Mouse (Mus musculus) left cerebral cortex, adult 18-20 months (tissue): ENCODE measurements around the gene Tyw3. TPM values are rescaled to one million over a fixed set of nuclear protein-coding genes. Genes with fewer than 3 reads are reported as not detected.
"Not testable (repeated sequence)": the region's sequence is repeated elsewhere in the genome, so short reads cannot be mapped to it uniquely, and the experiment has no call there.

Experiments used
- DNase-seq, 2 experiments: peaks; one replicate each; pipeline ENCODE4 v3.0.0; 2021 to 2022; ENCODE audit warnings: low spot score in 2 of 2, mixed read lengths in 1 of 2
- long read RNA-seq, 2 experiments: library from polyadenylated mRNA; stranded (forward); transcript quantifications; one replicate each; pipeline ENCODE4 v2.0.0; 2021
- total RNA-seq, 2 experiments: library from RNA; stranded (reverse); gene quantifications; 2 replicates each; pipeline ENCODE4 v1.2.3; 2021

Tyw3 gene
- total RNA-seq = 10 to 100 TPM; 13.5 to 13.6 TPM
- long read RNA-seq, experiment 1, full-length matches to known transcripts = 12 of 15 reads
- long read RNA-seq, experiment 1, partial matches to known transcripts = 1 of 15 reads
- long read RNA-seq, experiment 1, other reads (novel, unspliced or antisense) = 2 of 15 reads
- long read RNA-seq, experiment 2, full-length matches to known transcripts = 5 of 9 reads
- long read RNA-seq, experiment 2, partial matches to known transcripts = 1 of 9 reads
- long read RNA-seq, experiment 2, other reads (novel, unspliced or antisense) = 3 of 9 reads

DNA sequence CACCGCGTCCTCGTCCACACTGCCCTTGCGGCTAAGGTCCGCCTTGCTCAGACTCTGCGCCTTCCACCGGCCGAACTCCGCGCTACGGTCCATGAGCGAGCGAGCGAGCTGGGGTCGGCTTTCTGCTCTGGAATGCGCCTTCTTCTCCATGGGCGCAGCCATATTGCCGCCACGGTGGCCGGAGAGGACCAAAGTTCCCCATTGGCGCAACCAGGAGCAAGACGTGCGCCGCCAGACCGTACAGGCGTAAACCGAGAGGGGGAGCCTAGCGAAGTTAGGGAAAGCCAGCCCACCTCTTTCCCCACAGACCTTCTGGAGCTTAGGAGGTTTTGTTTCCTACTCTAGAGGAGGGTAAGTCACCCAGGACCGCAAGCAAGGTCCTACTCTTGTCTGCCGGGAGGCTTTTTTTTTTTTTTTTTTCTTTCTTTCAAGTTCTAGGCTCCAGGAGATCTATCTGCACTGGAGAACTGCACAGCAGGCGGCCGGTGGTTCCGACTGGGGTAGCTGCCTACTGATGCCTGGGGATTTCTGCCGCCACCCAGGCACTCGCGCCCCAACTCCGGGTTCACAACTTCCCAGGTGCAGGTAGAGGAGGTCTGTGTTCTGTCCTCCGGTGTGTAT lies at the start of gene Tyw3:
Gene Tyw3, minus strand, starts transcription at position 171 of the 621 bp plus-strand sequence.
- DNase-seq = peak; percentile 98 to 100

DNA sequence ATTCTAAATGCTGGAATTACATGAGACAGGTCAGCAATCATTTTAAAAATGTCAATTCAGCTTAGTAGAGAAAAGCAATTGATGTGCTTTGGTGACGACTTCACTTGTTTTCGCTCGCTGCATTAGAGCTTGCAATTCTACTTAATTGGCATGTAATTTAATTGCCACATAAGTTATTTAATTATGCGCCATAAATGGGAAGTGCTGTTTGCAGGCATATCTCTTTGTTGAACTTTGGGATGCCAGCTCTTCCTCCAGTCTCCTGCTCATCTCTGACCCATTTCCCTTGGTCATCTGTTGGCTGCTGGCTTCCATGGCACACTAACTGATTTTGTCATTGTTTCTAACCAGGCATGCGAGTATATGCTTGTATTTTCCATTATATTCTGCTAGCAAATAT lies 36.2 kb upstream of the Tyw3 start:
- DNase-seq = no peak

DNA sequence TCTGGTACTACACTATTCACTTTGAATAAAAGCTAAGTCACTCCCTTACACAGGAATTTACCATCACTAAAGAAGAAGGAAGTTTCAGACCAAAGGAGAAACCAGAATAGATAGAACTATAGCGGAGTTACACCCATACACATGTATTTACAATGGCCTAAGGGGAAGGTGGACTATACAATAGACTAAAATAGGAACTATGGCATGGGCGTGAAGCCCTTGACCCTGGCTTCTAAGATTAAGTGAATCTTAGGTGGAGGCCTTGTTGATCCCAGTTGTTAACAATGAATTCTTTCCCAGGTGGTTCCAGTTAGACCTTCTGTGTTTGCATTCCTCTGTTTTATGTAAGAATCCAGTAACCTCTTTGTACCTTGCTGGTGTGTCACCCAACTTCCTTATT lies 34.4 kb upstream of the Tyw3 start:
- DNase-seq = not testable (repeated sequence)

DNA sequence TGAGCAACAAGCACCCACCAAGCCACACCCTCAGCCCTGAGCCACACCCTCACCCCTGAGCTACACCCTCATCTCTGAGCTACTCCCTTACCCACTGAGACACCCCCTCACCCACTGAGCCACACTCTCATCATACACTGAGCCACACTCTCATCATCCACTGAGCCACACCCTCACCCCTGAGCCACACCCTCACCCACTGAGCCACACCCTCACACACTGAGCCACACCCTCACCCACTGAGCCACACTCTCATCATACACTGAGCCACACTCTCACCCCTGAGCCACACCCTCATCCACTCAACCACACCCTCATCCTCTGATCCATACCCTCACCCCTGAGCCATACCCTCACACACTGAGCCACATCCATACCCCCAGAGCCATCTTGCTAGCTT lies 31.4 kb upstream of the Tyw3 start:
- DNase-seq = no peak

DNA sequence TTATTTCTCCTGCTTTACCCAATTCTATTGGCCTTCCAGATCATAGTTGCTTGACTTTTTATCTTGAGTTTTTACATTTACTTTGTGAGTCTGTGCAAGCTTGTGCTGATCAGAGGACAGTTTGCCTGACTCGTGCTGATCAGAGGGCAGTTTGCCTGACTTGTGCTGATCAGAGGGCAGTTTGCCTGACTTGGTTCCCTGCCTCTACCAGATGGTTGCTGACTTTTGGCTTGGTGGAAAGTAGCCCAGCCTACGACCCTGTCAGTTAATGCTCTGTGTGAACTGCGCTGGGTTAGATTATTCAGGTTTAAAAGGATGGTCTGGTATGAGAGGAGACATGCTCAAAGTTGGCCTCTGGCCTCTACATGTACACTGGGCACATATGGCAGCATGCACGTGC lies 19.2 kb upstream of the Tyw3 start:
- DNase-seq = no peak

DNA sequence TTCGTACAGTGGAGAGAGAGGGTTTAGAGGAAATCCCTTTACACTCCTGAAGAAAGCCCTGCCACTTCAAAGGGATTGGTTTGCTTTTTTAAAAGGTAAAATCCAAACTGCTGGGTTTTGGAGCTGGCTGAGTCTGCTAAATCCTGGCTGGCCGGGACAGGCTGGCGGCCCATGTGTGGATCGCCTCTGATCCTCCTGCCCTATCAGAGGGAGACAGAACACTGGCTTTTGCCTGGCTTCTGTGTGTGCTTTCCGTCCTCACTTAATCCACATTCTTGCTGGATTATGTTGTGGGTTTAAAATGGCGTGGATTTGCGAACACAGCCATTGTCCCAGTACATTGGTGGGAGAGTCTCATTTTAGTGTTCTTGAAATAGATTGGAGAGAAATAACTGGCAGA lies 18.4 kb upstream of the Tyw3 start:
- no peak for DNase-seq

DNA sequence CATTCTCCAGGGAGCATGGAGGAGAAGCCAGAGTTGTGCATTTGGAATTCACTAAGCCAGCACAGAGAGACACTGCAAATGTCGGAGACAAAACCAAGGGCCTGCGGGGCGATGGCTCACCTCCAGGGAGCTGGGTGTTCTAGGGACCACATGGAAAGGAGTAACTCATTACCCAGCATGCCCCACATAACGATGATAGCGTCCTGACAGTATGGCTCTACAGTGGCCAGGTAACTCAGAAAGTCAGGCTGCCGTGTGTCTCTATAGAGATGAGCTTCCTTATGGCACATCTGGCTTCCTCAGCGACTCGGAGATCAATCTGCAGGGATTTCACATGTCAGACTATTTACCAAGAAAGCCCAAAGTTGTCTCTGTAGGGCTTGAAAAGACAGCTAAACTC lies 17.9 kb upstream of the Tyw3 start:
- no peak for DNase-seq

DNA sequence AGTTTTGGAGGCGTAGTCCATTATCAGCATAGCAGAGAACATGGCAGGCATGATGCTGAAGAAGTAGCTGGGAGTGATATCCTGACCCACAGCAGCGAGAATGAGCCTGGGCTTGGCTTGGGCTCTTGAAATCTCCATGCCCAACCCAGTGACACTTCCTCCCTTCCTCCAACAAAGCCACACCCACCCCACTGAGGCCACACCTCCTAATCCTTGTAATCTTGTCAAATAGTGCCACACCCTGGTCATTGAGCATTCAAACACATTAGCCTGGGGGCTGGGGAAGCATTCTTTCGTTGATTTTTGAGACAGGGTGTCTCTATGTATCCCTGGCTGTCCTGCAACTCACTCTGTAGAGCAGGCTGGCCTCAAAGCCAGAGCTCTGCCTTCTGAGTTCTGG lies 15.0 kb upstream of the Tyw3 start:
- no peak for DNase-seq

DNA sequence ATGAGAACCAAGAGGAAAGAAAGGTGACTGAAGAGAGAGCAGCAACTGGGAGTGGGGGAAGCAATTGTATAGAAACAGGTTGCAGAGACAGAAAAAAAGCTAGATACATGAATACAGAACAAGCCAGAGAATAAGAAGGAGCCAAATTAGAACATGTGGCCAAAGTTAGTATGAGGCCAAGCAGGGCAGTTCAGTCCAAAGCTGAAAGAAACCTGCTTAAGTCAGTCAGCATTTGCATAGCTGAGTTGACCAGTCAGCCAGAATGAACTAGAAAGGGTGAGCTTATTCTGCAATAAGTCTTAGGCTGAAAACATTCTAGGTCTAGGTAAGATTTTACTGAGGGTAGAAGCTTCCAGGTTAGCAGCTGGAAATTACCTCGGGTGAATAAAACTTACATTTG lies 11.0 kb upstream of the Tyw3 start:
- DNase-seq = no peak

DNA sequence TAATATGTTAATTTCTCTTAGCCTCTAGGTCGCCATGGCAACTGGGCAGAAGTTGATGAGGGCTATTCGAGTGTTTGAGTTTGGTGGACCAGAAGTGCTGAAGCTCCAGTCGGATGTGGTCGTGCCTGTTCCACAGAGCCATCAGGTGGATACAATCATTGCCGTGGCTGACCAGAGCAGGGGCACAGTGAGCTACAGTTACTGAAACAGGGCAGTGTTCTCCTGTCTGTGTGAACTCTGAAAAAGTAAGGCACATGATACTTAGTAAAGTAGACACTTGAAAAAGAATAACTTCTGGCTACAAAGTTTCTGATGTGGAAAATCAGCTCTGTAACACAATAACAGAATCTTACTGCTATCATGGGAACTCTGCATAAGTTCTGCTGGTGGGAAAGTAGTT lies 8.0 kb upstream of the Tyw3 start:
- DNase-seq = no peak

DNA sequence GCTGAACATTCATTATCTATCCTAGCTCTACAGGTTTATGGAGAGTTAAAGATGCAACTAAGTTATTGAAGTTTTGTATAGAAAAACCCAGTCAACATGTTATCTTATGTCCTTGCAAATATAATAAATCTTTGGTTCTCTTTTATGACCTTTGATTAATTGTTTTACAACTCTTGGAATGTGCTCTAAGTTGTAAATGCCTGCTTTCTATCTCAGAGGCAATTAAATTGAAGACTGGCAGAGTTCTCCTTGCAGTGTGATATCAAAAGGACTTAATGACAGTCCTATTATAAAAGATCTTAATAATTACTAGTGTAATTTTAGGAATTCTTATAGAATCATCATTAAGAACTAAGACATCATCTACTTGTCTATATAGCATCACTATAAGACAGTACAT lies 5.2 kb upstream of the Tyw3 start:
- no peak for DNase-seq

DNA sequence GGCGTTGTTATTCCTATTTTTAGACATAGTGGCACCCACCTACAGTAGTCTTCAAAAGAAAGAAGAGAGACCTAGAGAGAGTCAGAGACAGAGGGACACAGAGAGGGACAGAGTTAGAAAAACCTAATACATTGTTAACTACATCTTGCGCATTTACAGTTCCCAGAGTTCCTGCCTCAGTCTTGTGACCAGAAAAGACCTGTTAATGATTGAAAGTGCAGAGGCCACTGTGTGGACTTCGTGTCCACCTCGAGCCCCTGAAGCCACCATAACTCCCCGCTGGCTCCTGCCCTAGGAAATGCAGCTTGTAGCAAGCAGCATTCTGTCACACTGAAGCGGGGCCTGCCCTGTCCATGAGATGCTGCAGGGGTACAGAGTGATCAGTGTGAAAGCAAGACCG lies 657 bp upstream of the Tyw3 start:
- DNase-seq = no peak

DNA sequence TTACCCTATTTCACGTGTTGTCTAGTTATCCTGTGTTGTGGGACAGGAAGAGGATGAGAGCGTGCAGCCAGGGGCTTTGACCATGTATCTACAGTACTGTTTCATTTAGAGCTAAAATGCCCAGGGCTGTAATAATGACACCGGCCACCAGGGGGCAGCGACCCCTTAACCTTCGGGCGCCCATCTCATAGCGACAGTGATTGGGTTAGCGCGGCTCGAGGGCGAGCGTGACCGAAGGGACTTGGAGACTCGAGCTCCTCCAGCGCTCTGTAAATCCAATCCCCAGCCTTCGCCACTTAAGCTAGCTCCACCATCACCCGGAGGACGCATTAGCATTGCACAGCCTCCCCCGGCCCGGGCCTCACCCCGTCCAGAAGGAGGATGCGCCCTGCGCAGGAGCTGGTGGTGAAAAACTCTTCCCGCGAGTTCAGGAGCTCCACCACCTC lies 393 bp downstream of the Tyw3 start, which contains the start of gene Cryz:
Gene Cryz, plus strand, starts transcription at position 224 of the 446 bp plus-strand sequence.
- DNase-seq = peak; percentile 89 to 91

DNA sequence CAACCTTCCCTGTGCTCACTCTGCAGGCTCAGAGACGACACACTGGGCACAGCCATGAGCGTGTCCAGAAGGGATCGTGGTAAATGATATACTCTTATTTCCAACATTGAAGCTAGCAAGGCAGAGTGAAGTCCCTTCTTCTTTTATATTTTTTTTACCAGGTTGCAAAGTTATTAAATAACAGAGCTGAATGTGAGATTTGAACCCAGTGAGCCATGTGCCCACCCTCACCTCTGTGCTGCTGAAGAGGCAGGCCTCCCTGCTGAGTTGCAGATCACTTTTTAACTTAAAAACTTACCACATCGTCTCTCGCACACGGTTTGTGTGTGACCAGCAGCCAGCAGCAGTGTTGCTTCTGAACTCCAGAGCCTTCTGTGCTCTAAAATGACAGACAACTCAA lies 2.7 kb downstream of the Tyw3 start:
- no peak for DNase-seq

DNA sequence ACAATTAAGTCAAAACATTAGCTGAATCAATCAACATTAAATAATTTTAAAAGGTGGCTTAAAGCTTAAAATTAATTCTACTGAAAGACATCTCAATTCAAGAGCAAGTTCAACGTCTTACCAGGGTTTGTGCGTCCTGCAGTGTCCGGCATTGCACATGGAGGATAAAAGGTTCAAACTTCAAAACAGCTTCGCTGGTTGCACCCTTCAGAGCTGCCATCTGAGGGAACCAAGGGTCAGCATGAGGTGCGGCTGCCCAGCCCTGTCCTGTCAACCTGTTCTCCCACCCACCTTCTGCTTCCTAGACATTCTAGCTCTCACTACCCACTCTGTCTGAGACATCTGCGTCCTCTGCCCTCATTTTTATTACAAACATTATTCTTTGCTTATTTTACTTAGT lies 3.3 kb downstream of the Tyw3 start:
- no peak for DNase-seq

DNA sequence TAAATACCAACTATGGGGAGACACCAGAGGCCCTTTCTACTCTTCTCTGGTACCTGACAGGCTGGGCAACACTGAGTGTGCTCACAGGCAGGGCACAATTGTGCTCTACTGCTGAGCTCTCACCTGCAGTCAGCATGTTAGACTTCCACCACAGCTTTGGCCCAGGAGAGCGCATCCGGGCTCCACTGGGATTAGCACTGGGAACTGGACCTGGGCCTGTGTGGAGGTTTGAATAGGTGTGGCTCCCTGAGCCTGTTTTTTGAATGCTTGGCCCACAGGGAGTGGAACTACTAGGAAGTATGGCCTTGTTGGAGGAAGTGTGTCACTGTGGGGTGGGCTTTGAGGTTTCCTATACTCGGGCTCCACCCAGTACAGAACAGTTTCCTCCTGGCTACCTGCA lies 5.3 kb downstream of the Tyw3 start:
- DNase-seq = no peak

DNA sequence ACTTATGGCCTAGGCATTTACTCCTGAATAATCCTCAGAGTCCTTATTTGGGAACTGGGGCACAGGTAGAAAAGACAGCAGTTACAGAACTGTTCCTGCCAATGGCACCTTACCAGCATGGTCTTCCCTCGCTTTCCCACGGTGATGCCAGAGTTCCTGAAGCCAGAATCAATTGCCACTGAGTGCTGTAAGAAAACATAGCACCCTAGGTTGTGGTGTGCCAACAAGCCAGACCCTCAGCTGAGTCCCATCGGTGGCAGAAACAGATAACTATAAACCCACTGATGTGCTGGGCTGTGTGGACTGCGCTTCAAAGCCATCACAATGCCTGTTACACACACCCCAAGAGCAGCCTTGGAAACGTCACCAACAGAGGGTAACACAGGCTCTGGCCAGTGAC lies 5.9 kb downstream of the Tyw3 start:
- no peak for DNase-seq

DNA sequence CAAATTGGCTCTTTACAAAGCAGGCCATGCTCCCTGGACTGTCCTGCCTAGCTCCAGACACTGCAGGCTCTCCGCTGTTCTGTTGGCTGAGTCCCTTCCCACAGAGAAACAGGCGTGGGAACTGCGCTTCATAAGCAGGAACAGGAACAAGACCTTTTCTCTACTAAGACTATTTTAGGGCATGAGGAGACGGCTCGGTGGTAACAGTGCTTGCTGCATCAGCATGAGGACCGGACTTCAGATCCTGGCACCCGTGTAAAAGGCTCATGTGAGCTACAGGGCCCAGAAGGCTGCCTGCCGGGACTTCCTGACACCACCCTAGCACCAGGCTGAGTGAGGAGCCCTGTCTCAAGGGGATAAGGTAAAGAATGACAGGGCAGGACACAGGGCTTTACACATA lies 12.6 kb downstream of the Tyw3 start:
- DNase-seq = no peak

DNA sequence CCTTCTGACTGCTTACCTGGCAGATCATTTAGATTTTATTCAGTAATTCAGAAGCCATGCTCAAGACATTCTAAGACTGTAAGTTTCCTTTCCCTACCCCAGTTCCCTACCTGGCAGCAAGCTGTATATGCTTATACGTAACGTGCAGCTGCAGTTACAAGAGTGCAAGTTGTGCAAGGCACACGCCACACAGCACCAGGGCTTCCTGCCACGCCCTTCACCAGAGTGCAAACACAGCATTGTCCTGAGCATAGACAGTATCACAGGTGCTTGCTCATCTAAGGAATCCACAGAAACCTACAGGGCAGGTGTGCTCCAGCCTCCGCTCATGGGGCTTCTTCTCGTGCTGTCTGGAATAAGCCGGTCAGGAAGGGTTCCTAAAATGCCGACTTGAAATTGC lies 19.0 kb downstream of the Tyw3 start:
- no peak for DNase-seq

DNA sequence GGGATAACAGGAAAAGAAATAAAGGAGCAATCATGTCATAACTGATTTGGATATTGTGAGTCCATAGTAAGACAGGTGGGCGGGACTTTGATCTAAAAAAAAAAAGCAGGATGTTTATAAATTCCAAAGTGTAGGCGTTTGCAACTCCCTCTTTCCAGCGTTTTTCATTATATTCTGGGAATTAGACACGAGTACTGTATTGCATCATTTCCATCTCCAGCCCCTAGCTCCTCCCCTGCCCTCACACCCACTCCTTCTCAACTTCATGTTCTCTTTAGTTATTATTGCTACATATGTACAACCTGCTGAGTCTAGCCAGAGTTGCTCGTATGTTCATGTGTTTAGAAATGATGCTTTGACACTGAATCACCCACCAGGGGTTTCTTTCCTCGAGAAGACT lies 23.2 kb downstream of the Tyw3 start:
- DNase-seq = no peak

DNA sequence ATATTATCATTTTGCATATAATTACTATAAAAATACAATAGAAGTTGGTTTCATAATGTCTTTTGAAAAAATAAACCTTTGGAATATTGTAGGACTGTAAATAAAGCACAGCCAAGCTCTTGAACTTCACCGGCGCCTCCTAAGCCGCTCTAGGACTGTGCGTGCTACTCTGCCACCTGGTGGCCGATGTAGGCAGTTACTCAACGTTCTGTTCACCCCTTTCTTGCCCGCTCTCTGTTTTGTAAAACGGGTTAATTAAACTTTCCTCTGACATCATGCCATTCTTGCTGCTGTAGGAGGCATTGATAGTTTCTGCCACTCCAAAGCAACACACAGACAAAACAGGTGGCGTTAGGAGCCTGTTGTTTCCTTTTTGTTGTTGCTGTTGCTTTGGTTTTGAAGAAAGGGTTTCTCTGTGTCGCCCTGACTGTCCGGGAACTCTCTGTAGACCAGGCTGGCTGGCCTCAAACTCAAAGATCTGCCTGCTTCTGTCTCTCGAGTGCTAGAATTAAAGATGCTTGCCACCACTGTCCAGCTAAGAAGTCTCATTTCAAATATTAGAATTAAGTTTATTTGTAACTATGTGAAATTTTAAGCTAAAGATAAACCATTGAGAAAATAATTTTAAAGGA lies 24.4 kb downstream of the Tyw3 start:
- peak; percentile 74 to 81 for DNase-seq

DNA sequence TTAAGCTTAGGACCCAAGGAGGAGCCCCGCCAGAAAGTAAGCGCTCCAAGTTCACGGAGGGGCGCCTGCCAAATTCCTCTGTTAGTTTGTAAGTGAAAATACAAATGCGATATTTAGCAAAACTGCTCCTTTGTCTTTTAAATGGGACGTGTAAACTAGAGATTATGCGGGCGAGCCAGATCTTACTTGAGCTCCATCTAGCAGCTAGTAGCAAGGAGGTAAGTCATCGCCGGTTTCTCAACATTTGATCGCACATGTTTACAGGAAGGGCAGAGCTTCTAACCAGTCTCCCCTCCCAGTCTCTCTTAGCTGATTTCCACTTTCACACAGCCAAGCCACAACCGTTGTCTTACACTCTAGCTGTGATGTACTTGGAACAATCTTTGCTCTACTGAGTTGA lies 26.1 kb downstream of the Tyw3 start:
- no peak for DNase-seq
